Mouse (Mus musculus) CD8-positive naive resting alpha-beta T cell, adult 2 months (primary cell): Measurements from ENCODE around the gene Ncoa7.
"Not testable (repeated sequence)": the region's sequence is repeated elsewhere in the genome, so short reads cannot be mapped to it uniquely, and the experiment has no call there.

Source experiments
- DNase-seq, 2 experiments: peaks; one replicate each; pipeline ENCODE4 v3.0.0; 2022; ENCODE audit warnings: low read depth in 2 of 2, low spot score in 2 of 2

Ncoa7 gene

GRCm38 (mm10) chr10:30679756-30680155, 123.4 kb downstream of the Ncoa7 start:
- no peak for DNase-seq

GRCm38 (mm10) chr10:30678051-30678450, 125.1 kb downstream of the Ncoa7 start:
- no peak for DNase-seq

GRCm38 (mm10) chr10:30674825-30675224, 128.3 kb downstream of the Ncoa7 start:
- DNase-seq, result no peak

- no peak for DNase-seq
These were observed 136.5 kb downstream of the Ncoa7 start for GRCm38 (mm10) chr10:30666580-30666979.

GRCm38 (mm10) chr10:30660564-30661328, 142.4 kb downstream of the Ncoa7 start:
- DNase-seq, result no peak

- peak; percentile 1 to 28 for DNase-seq
These were observed 147.5 kb downstream of the Ncoa7 start for GRCm38 (mm10) chr10:30655655-30656054.

GRCm38 (mm10) chr10:30647681-30648080, 155.4 kb downstream of the Ncoa7 start:
- no peak for DNase-seq

GRCm38 (mm10) chr10:30638216-30638615, 164.9 kb downstream of the Ncoa7 start:
- DNase-seq, result no peak

- not testable (repeated sequence) for DNase-seq
These were observed 166.5 kb downstream of the Ncoa7 start for GRCm38 (mm10) chr10:30636474-30637154.

GRCm38 (mm10) chr10:30632718-30633117, 170.4 kb downstream of the Ncoa7 start:
- DNase-seq, result no peak

- DNase-seq, result no peak
These were observed 173.1 kb downstream of the Ncoa7 start for GRCm38 (mm10) chr10:30629977-30630376.

- no peak for DNase-seq
These were observed 173.6 kb downstream of the Ncoa7 start, which contains the start of gene Hint3 for GRCm38 (mm10) chr10:30629513-30629912. Gene Hint3, minus strand, starts transcription at chr10:30629632.

- DNase-seq, result not testable (repeated sequence)
These were observed 174.7 kb downstream of the Ncoa7 start for GRCm38 (mm10) chr10:30628444-30628843.

- DNase-seq, result no peak
These were observed 175.6 kb downstream of the Ncoa7 start for GRCm38 (mm10) chr10:30627548-30627947.

- no peak for DNase-seq
These were observed 178.7 kb downstream of the Ncoa7 start for GRCm38 (mm10) chr10:30624161-30625019.

GRCm38 (mm10) chr10:30622928-30623327, 180.2 kb downstream of the Ncoa7 start:
- no peak for DNase-seq

- DNase-seq, result no peak
These were observed 184.3 kb downstream of the Ncoa7 start for GRCm38 (mm10) chr10:30618918-30619210.

- peak; percentile 96 to 98 for DNase-seq
These were observed 184.8 kb downstream of the Ncoa7 start for GRCm38 (mm10) chr10:30618091-30618917.

- DNase-seq, result no peak
These were observed 190.1 kb downstream of the Ncoa7 start for GRCm38 (mm10) chr10:30613039-30613438.

GRCm38 (mm10) chr10:30609614-30610013, 193.5 kb downstream of the Ncoa7 start:
- no peak for DNase-seq

GRCm38 (mm10) chr10:30608109-30608508, 195.0 kb downstream of the Ncoa7 start:
- no peak for DNase-seq
